Mouse (Mus musculus) heart, adult 2 months (tissue): ENCODE measurements around the gene Zfhx3. TPM values are rescaled to one million over a fixed set of nuclear protein-coding genes. Genes with fewer than 3 reads are reported as not detected.

Experiments
- DNase-seq, 2 experiments: peaks; one replicate each; pipeline ENCODE4 v3.0.0; 2021
- H3K27ac ChIP-seq: fragments of 200-600 bp; 2 replicates; pipeline ENCODE4 v1.8.1; 2022
- H3K27me3 ChIP-seq: fragments of 200-500 bp; 2 replicates; pipeline ENCODE4 v1.6.1; 2012; ENCODE audit warnings: mild to moderate bottlenecking, low read length, inconsistent platforms, mixed read lengths; ENCODE audit not compliant: control insufficient read depth, insufficient read depth
- H3K36me3 ChIP-seq: fragments of 200-500 bp; 2 replicates; pipeline ENCODE4 v1.6.1; 2012; ENCODE audit warnings: low read length, inconsistent platforms; ENCODE audit not compliant: control insufficient read depth, insufficient read depth
- H3K4me1 ChIP-seq: fragments of 200-500 bp; 2 replicates; pipeline ENCODE4 v1.6.1; 2011; ENCODE audit warnings: low read length; ENCODE audit not compliant: control insufficient read depth, insufficient read depth
- H3K4me3 ChIP-seq: fragments of 200-600 bp; 2 replicates; pipeline ENCODE4 v1.8.1; 2022
- H3K79me2 ChIP-seq: fragments of 200-500 bp; replicated peaks from 2 replicates; pipeline ENCODE4 v1.6.1; 2012; ENCODE audit warnings: mild to moderate bottlenecking, inconsistent platforms, low read length, moderate library complexity, mixed read lengths; ENCODE audit not compliant: control insufficient read depth, insufficient read depth
- H3K9ac ChIP-seq: fragments of 200-500 bp; 2 replicates; pipeline ENCODE4 v1.6.1; 2012; ENCODE audit warnings: low read depth, mild to moderate bottlenecking, control low read depth, inconsistent platforms, low read length, mixed read lengths
- CTCF ChIP-seq: fragments of 200-600 bp; IDR thresholded peaks from 2 replicates; pipeline ENCODE4 v1.8.1; 2022; ENCODE audit warnings: antibody characterized with exemption, mild to moderate bottlenecking, moderate library complexity
- EP300 ChIP-seq: fragments of 200-500 bp; IDR thresholded peaks from 2 replicates; pipeline ENCODE4 v1.6.1; 2011; ENCODE audit warnings: low read depth, low read length, control low read depth; ENCODE audit not compliant: insufficient read depth
- POLR2A ChIP-seq: fragments of 200-500 bp; IDR thresholded peaks from 2 replicates; pipeline ENCODE4 v1.6.1; 2011; ENCODE audit warnings: mild to moderate bottlenecking, low read depth, low read length, control low read depth; ENCODE audit not compliant: insufficient read depth
- WGBS: fragments of 180-500 bp; shearing (Covaris S2); methylation state at CpG from one replicate; pipeline ENCODE4 v1.1.7; 2018; 5-methylcytosine and 5-hydroxymethylcytosine counted together
- intact Hi-C: fragments of 180-260 bp; cut with DNase I; formaldehyde crosslinking; loops from one replicate; pipeline ENCODE4 v1.15.1; 2025
- polyA plus RNA-seq: library from polyadenylated mRNA; depleted of rRNA; stranded (reverse); fragments of >200 nt; gene quantifications from 2 replicates; pipeline ENCODE4 v1.2.3, GENCODE M21; 2012
- total RNA-seq, 2 experiments: library from RNA; stranded (reverse); gene quantifications; 2 replicates each; pipeline ENCODE4 v1.2.3; 2021

Gene Zfhx3
- total and polyA plus RNA-seq, 3 experiments, result 1.8 to 8.3 (median 6.9) TPM

- Histone ChIP-seq H3K9ac (no peak overlapping the region), H3K36me3 (no peaks in the 10 kb centered on the region), H3K27ac (no peak overlapping the region), H3K4me3 (no peak overlapping the region), H3K27me3 (no peaks in the 10 kb centered on the region), H3K4me1 (peaks cover 5% of the 10 kb centered on the region), H3K79me2 (peaks cover 3% of the 10 kb centered on the region)
- WGBS, result 73% methylated on average over 9 of the region's 9 CpGs
- TF ChIP-seq POLR2A, result no peak
- TF ChIP-seq EP300, result no peak
- TF ChIP-seq CTCF, result no peak
- DNase-seq, result no peak
- intact Hi-C loops, result no loop called here
Measured at GRCm38 (mm10) chr8:108730907-108731440, 788.5 kb downstream of the Zfhx3 start.

DNA sequence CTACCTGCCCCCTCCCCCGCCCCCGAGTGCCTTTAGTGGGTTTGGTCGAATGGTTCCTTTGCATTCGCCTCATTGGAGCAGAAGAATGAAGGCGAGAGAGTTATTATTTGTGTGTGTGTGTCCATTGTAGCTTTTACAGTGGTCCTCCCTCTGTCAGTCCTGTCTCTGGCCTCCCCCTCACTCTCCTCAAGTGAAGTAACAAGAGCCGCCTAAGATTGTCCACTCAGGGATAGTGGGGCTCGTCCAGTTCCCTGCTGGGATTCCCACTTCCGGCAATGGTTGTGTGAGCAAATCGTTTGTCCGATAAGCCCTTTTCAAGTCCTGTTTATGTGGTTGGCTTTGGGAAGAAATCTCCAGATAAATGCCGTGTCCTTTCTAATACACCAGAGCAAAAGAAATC is 790.1 kb downstream of the Zfhx3 start:
- H3K4me1 ChIP-seq, result peaks cover 9% of the 10 kb centered on the region
- no peak for DNase-seq
- H3K79me2 ChIP-seq, result peaks cover 3% of the 10 kb centered on the region
- H3K9ac ChIP-seq, result no peak overlapping the region
- TF ChIP-seq EP300, result no peak
- TF ChIP-seq POLR2A, result no peak
- TF ChIP-seq CTCF, result no peak
- H3K4me3 ChIP-seq, result no peak overlapping the region
- no peak overlapping the region for H3K27ac ChIP-seq
- no peaks in the 10 kb centered on the region for H3K36me3 ChIP-seq
- no peaks in the 10 kb centered on the region for H3K27me3 ChIP-seq
- intact Hi-C loops, result loop anchor here (2.0 kb wide), 1 partner anchor 14 kb away; no protein-coding TSS in a partner anchor
- WGBS, result 41% methylated on average over 11 of the region's 11 CpGs

DNA sequence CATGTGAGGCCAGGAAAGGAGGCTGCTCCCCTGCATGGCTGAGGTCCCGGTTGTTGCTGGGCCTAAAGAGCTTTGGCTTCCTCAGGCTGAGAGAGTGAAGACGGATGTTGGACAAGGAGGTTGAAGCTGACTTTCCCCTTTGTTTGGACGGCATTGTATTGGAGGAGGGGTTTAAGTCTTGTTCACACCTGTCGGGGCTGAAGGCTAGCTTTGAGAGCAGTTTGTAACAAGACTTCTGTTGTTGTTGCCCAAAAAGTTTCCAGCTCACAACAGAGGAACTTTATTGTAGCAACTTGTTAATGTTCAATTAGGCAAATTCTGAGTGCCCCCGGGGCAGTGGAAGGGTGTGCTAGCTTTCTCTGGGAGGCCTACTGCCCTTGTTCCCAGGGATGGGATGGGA is 790.9 kb downstream of the Zfhx3 start:
- Histone ChIP-seq H3K27ac (no peak overlapping the region), H3K9ac (no peak overlapping the region), H3K36me3 (no peaks in the 10 kb centered on the region), H3K79me2 (peaks cover 3% of the 10 kb centered on the region), H3K4me1 (peaks cover 9% of the 10 kb centered on the region), H3K4me3 (no peak overlapping the region), H3K27me3 (no peaks in the 10 kb centered on the region)
- intact Hi-C loops, result loop anchor here (2.0 kb wide), 1 partner anchor 13 kb away; no protein-coding TSS in a partner anchor
- DNase-seq, result no peak
- TF ChIP-seq POLR2A, result no peak
- TF ChIP-seq CTCF, result no peak
- 86% methylated on average over 5 of the region's 5 CpGs for WGBS

DNA sequence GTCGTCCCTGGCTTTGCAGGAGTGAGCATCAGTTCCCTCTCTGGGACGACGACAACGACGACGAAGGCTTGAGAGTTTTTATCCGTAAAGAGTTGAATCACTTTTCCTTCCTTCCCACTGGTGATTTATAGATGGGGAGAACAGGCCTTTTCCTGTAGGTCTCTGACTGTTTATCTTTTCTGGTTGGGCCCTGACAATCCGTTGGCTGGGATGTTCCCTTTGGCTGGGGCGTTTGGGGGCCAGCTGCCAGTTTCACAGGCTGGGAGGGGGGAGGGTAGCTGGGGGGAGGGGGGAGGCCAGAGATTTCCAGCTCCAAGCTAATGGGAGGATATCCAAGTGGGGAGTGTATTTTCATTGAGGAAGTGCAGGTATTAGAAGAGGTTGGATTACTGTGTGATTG is 794.0 kb downstream of the Zfhx3 start:
- DNase-seq, result no peak
- Histone ChIP-seq H3K79me2 (peaks cover 3% of the 10 kb centered on the region), H3K9ac (no peak overlapping the region), H3K4me3 (no peak overlapping the region), H3K36me3 (no peaks in the 10 kb centered on the region), H3K4me1 (peaks cover 7% of the 10 kb centered on the region), H3K27ac (no peak overlapping the region), H3K27me3 (no peaks in the 10 kb centered on the region)
- TF ChIP-seq POLR2A, result no peak
- no peak for TF ChIP-seq EP300
- no peak for TF ChIP-seq CTCF
- intact Hi-C loops, result no loop called here
- 19% methylated on average over 9 of the region's 9 CpGs for WGBS

- H3K4me3 ChIP-seq, result no peak overlapping the region
- H3K79me2 ChIP-seq, result peaks cover 2% of the 10 kb centered on the region
- H3K4me1 ChIP-seq, result peaks cover 7% of the 10 kb centered on the region
- no peaks in the 10 kb centered on the region for H3K36me3 ChIP-seq
- no peak overlapping the region for H3K9ac ChIP-seq
- DNase-seq, result no peak
- WGBS, result 86% methylated on average over 10 of the region's 10 CpGs
- intact Hi-C loops, result no loop called here
- TF ChIP-seq EP300 (no peak), CTCF (no peak), POLR2A (no peak)
- no peak overlapping the region for H3K27ac ChIP-seq
- H3K27me3 ChIP-seq, result no peaks in the 10 kb centered on the region
Measured at GRCm38 (mm10) chr8:108738179-108738578, 795.7 kb downstream of the Zfhx3 start.

GRCm38 (mm10) chr8:108739517-108739916 is 797.1 kb downstream of the Zfhx3 start:
- Histone ChIP-seq H3K27ac (no peak overlapping the region), H3K36me3 (no peaks in the 10 kb centered on the region), H3K4me1 (peaks cover 9% of the 10 kb centered on the region), H3K4me3 (no peak overlapping the region), H3K79me2 (peaks cover 3% of the 10 kb centered on the region), H3K9ac (no peak overlapping the region), H3K27me3 (no peaks in the 10 kb centered on the region)
- TF ChIP-seq CTCF (no peak), EP300 (no peak), POLR2A (no peak)
- DNase-seq, result no peak
- intact Hi-C loops, result no loop called here
- 94% methylated on average over 6 of the region's 6 CpGs for WGBS
